9 mouse cellular contexts compared by ENCODE assay signal in genomic region chr7:70365941-70366807, GRCm38 (mm10). TPM values are rescaled to one million over a fixed set of nuclear protein-coding genes. Genes with fewer than 3 reads are reported as not detected.
A peak's percentile ranks its signal among the peaks of the same experiment; 100 is the strongest.
DNase-seq lines count a peak whose midpoint lies in the region; ATAC-seq and TF ChIP-seq lines count a peak whose summit lies in the region.
"Had no signal": no experiment of that assay in that cellular context is flagged by ENCODE, and none has a peak within 500 bp of the region (broad histone marks: within the 10 kb centered on the region; RNA-seq: fewer than 3 reads in every experiment).

Gene Nr2f2 (minus strand): TSS chr7:70366735.

- H3K9me3 ChIP-seq in intestine, embryonic 15.5 days: no peaks in the 10 kb centered on the region
- no peaks in the 10 kb centered on the region for H3K9me3 ChIP-seq in limb, embryonic 11.5 days (ENCODE audit: control insufficient read depth, low read length)

- peak within 1 kb of the TSS; percentile 79 for H3K4me2 ChIP-seq in intestine, embryonic 15.5 days (replicated peaks)
- H3K4me2 ChIP-seq in limb, embryonic 11.5 days (ENCODE audit: low read depth, severe bottlenecking): peak within 1 kb of the TSS; percentile 58

- no peaks in the 10 kb centered on the region for H3K36me3 ChIP-seq in intestine, embryonic 15.5 days
- H3K36me3 ChIP-seq in limb, embryonic 11.5 days (ENCODE audit: control insufficient read depth, insufficient read depth, low read length): no peaks in the 10 kb centered on the region
- no peaks in the 10 kb centered on the region for H3K36me3 ChIP-seq in small intestine, adult 2 months (ENCODE audit: control insufficient read depth, insufficient read depth, low read length)

- peak within 1 kb of the TSS; percentile 70 for H3K9ac ChIP-seq in intestine, embryonic 15.5 days
- H3K9ac ChIP-seq in limb, embryonic 11.5 days (ENCODE audit: low read length): peak within 1 kb of the TSS; percentile 56

- TF ChIP-seq CTCF in layer of hippocampus, adult 2 months (conservative IDR thresholded peaks at IDR 0.05): no peak
- no peak for TF ChIP-seq CTCF in small intestine, adult 2 months (IDR thresholded peaks at IDR 0.05; ENCODE audit: extremely low read depth, insufficient read length, insufficient replicate concordance, low read depth, low read length)

- H3K27ac ChIP-seq in layer of hippocampus, adult 2 months: peak within 1 kb of the TSS; percentile 87
- peak within 1 kb of the TSS; percentile 79 for H3K27ac ChIP-seq in intestine, embryonic 15.5 days
- H3K27ac ChIP-seq in limb, embryonic 11.5 days (replicated peaks; ENCODE audit: low read depth, low read length): peak within 1 kb of the TSS; percentile 63; the same call in 1 of the 2 replicates
- peak within 1 kb of the TSS; percentile 61 for H3K27ac ChIP-seq in small intestine, adult 2 months (ENCODE audit: insufficient read depth, low read depth, low read length)

- no peak for DNase-seq in layer of hippocampus, adult 2 months (ENCODE audit: low spot score in 2 of 2)
- no peak for DNase-seq in layer of hippocampus, adult 9-11 months
- DNase-seq in adrenal gland, postnatal 4 days (ENCODE audit: low spot score in 2 of 2): no peak
- DNase-seq in gastrocnemius, postnatal 25 days: no peak
- peak; percentile 48 for DNase-seq in limb, embryonic 11.5 days (ENCODE audit: low spot score)

- peak within 1 kb of the TSS; percentile 52 for H3K4me3 ChIP-seq in layer of hippocampus, adult 2 months
- peak within 1 kb of the TSS; percentile 50 for H3K4me3 ChIP-seq in intestine, embryonic 15.5 days (replicated peaks)
- peak within 1 kb of the TSS; percentile 41 for H3K4me3 ChIP-seq in limb, embryonic 11.5 days (ENCODE audit: low read depth, low read length)
- peak within 1 kb of the TSS; percentile 56 for H3K4me3 ChIP-seq in small intestine, adult 2 months (ENCODE audit: low read depth, low read length)

- no peak for TF ChIP-seq POLR2A in small intestine, adult 2 months (IDR thresholded peaks at IDR 0.05; ENCODE audit: low read depth, low read length)

- WGBS in intestine, embryonic 15.5 days: 6% methylated on average over 16 of the region's 16 CpGs
- WGBS in limb, embryonic 11.5 days: under 1% methylated on average over 16 of the region's 16 CpGs
- WGBS in small intestine, adult 2 months: 10% methylated on average over 16 of the region's 16 CpGs

- peaks cover 23% of the 10 kb centered on the region for H3K27me3 ChIP-seq in intestine, embryonic 15.5 days (replicated peaks)
- H3K27me3 ChIP-seq in limb, embryonic 11.5 days (ENCODE audit: control insufficient read depth, insufficient read depth, low read length): peaks cover 37% of the 10 kb centered on the region
- H3K27me3 ChIP-seq in small intestine, adult 2 months (ENCODE audit: control insufficient read depth, insufficient read depth, low read length): peaks cover 55% of the 10 kb centered on the region
- H3K27me3 ChIP-seq: CH12.LX had no signal

- no peak for ATAC-seq in intestine, embryonic 15.5 days
- no peak for ATAC-seq in limb, embryonic 11.5 days (ENCODE audit: insufficient number of reproducible peaks, low FRiP score, low TSS enrichment, low read depth)
- ATAC-seq in megakaryocyte, adult 5-6 weeks (ENCODE audit: poor library complexity, severe bottlenecking): no peak

- peaks cover 13% of the 10 kb centered on the region for H3K4me1 ChIP-seq in intestine, embryonic 15.5 days (replicated peaks)
- peaks cover 23% of the 10 kb centered on the region for H3K4me1 ChIP-seq in limb, embryonic 11.5 days (ENCODE audit: control insufficient read depth, insufficient read depth, low read length)
- peaks cover 4% of the 10 kb centered on the region for H3K4me1 ChIP-seq in small intestine, adult 2 months (ENCODE audit: control insufficient read depth, insufficient read depth, insufficient read length, low read length)

RNA-seq across cellular contexts. Expression of gene Nr2f2, which starts in this region (rescaled TPM):
- 10 to 100 TPM; 35.8 to 48.5 TPM for total RNA-seq in layer of hippocampus, adult 2 months (2021)
- total RNA-seq in adrenal gland, postnatal 4 days (2021): 100 to 1,000 TPM; 143 to 160 TPM
- 10 to 100 TPM; 15.1 to 21.7 TPM for total RNA-seq in gastrocnemius, postnatal 25 days (2021)
- 39.4 and 46.3 TPM in 2 replicates for polyA plus RNA-seq in intestine, embryonic 15.5 days (2015; fragmentation: Nextera tagmentation; extraction: Ambion mirVana)
- polyA plus RNA-seq in limb, embryonic 11.5 days (2014; fragmentation: Nextera tagmentation; extraction: Ambion mirVana): 71.4 and 79.5 TPM in 2 replicates
- polyA plus RNA-seq in small intestine, adult 2 months (2012; rRNA removed): 21.9 and 35.0 TPM in 2 replicates
- total RNA-seq in megakaryocyte, adult 5-6 weeks (2015): not detected in 2 replicates
- not detected in 2 replicates for total RNA-seq in megakaryocyte, adult 5-6 weeks (2017)
- total RNA-seq: CH12.LX had no signal

Comparison
In these comparisons a context has a peak if more than half of its experiments do, and no peak if none do; other contexts are left out.
1. RNA of gene Nr2f2 (total RNA-seq): 143 to 160 TPM in adrenal gland, postnatal 4 days, 35.8 to 48.5 TPM in layer of hippocampus, adult 2 months and 15.1 to 21.7 TPM in gastrocnemius, postnatal 25 days; not detected in megakaryocyte, adult 5-6 weeks; every median in the first group is over 10 times any median in the second.
2. Peak in every context shown above with its lines, with median percentiles within 50 percentile points of each other: H3K27ac ChIP-seq and H3K4me3 ChIP-seq.